Mouse (Mus musculus) kidney, adult 2 months (tissue): ENCODE measurements around the gene Zfp219. TPM values are rescaled to one million over a fixed set of nuclear protein-coding genes. Genes with fewer than 3 reads are reported as not detected.

Experiments
- DNase-seq: peaks from one replicate; pipeline ENCODE4 v3.0.0; 2021
- H3K27ac ChIP-seq: fragments of 200-500 bp; 2 replicates; pipeline ENCODE4 v1.5.1; 2012; ENCODE audit warnings: low read depth, low read length, control low read depth, inconsistent platforms; ENCODE audit not compliant: insufficient read depth
- H3K27me3 ChIP-seq: fragments of 200-500 bp; replicated peaks from 2 replicates; pipeline ENCODE4 v1.6.1; 2012; ENCODE audit warnings: mild to moderate bottlenecking, moderate library complexity, low read length, inconsistent platforms; ENCODE audit not compliant: control insufficient read depth, insufficient read depth
- H3K36me3 ChIP-seq: fragments of 200-500 bp; 2 replicates; pipeline ENCODE4 v1.6.1; 2012; ENCODE audit warnings: mild to moderate bottlenecking, moderate library complexity, low read length, inconsistent platforms; ENCODE audit not compliant: control insufficient read depth, insufficient read depth
- H3K4me1 ChIP-seq: fragments of 200-500 bp; 2 replicates; pipeline ENCODE4 v1.6.1; 2011; ENCODE audit warnings: low read length; ENCODE audit not compliant: control insufficient read depth, insufficient read depth
- H3K4me3 ChIP-seq: fragments of 200-500 bp; 2 replicates; pipeline ENCODE4 v1.5.1; 2011; ENCODE audit warnings: mild to moderate bottlenecking, low read depth, low read length, control low read depth; ENCODE audit not compliant: insufficient read depth
- CTCF ChIP-seq: fragments of 200-500 bp; conservative IDR thresholded peaks from 2 replicates; pipeline ENCODE4 v1.5.1; 2011; ENCODE audit warnings: low read depth, mild to moderate bottlenecking, control low read depth, low read length, moderate library complexity, mixed read lengths; ENCODE audit not compliant: insufficient read depth, insufficient read length
- POLR2A ChIP-seq: fragments of 200-500 bp; IDR thresholded peaks from one replicate; pipeline ENCODE4 v1.6.1; 2011; ENCODE audit warnings: low read depth, low read length, control low read depth
- WGBS: fragments of 180-500 bp; shearing (Covaris S2); methylation state at CpG from one replicate; pipeline ENCODE4 v1.1.7; 2018; 5-methylcytosine and 5-hydroxymethylcytosine counted together
- polyA plus RNA-seq: library from polyadenylated mRNA; depleted of rRNA; stranded (reverse); fragments of >200 nt; gene quantifications from 2 replicates; pipeline ENCODE4 v1.2.3, GENCODE M21; 2012

Zfp219 gene
- polyA plus RNA-seq, 1 experiment = 43.2 TPM

- TF ChIP-seq CTCF (no peak), POLR2A (no peak)
- 2% methylated on average over 23 of the region's 24 CpGs for WGBS
- DNase-seq = no peak
- no peaks in the 10 kb centered on the region for H3K36me3 ChIP-seq
- peak overlapping the region; percentile 59 for H3K4me3 ChIP-seq
- H3K27ac ChIP-seq = peak overlapping the region; percentile 84
- no peaks in the 10 kb centered on the region for H3K27me3 ChIP-seq
- H3K4me1 ChIP-seq = peaks cover 34% of the 10 kb centered on the region
Measured at GRCm38 (mm10) chr14:52013771-52014219, 6.7 kb downstream of the Zfp219 start.

- Histone ChIP-seq H3K36me3 (no peaks in the 10 kb centered on the region; the same call in 1 of the 2 replicates), H3K4me3 (no peak overlapping the region), H3K27ac (peak overlapping the region; percentile 84), H3K4me1 (peaks cover 29% of the 10 kb centered on the region), H3K27me3 (no peaks in the 10 kb centered on the region)
- DNase-seq = no peak
- WGBS = 67% methylated on average over 8 of the region's 8 CpGs
- no peak for TF ChIP-seq CTCF
- TF ChIP-seq POLR2A = no peak
Measured at GRCm38 (mm10) chr14:52013021-52013610, 7.4 kb downstream of the Zfp219 start.

GRCm38 (mm10) chr14:52012553-52012952 is 8.0 kb downstream of the Zfp219 start:
- Histone ChIP-seq H3K27me3 (no peaks in the 10 kb centered on the region), H3K36me3 (no peaks in the 10 kb centered on the region; the same call in 1 of the 2 replicates), H3K4me3 (no peak overlapping the region), H3K4me1 (peaks cover 29% of the 10 kb centered on the region), H3K27ac (no peak overlapping the region)
- TF ChIP-seq POLR2A (no peak), CTCF (no peak)
- no peak for DNase-seq
- WGBS = 82% methylated on average over 5 of the region's 5 CpGs

GRCm38 (mm10) chr14:52012085-52012484 is 8.4 kb downstream of the Zfp219 start:
- peaks cover 28% of the 10 kb centered on the region for H3K4me1 ChIP-seq
- WGBS = 61% methylated on average over 4 of the region's 4 CpGs
- H3K4me3 ChIP-seq = no peak overlapping the region
- H3K27me3 ChIP-seq = no peaks in the 10 kb centered on the region
- H3K36me3 ChIP-seq = no peaks in the 10 kb centered on the region; the same call in 1 of the 2 replicates
- H3K27ac ChIP-seq = no peak overlapping the region
- TF ChIP-seq CTCF = no peak
- no peak for TF ChIP-seq POLR2A
- no peak for DNase-seq

GRCm38 (mm10) chr14:52011683-52012082 is 8.8 kb downstream of the Zfp219 start:
- Histone ChIP-seq H3K4me1 (peaks cover 24% of the 10 kb centered on the region), H3K36me3 (no peaks in the 10 kb centered on the region; the same call in 1 of the 2 replicates), H3K27ac (no peak overlapping the region), H3K4me3 (no peak overlapping the region), H3K27me3 (no peaks in the 10 kb centered on the region)
- no peak for TF ChIP-seq POLR2A
- no peak for TF ChIP-seq CTCF
- WGBS = 64% methylated on average over 1 of the region's 1 CpGs
- DNase-seq = no peak

- peaks cover 14% of the 10 kb centered on the region for H3K4me1 ChIP-seq
- H3K27me3 ChIP-seq = no peaks in the 10 kb centered on the region
- WGBS = 19% methylated on average over 9 of the region's 9 CpGs
- no peaks in the 10 kb centered on the region; the same call in 1 of the 2 replicates for H3K36me3 ChIP-seq
- peak overlapping the region; percentile 57 for H3K27ac ChIP-seq
- 0 out of 2 replicates have a peak overlapping the region, but pooled peaks have one; percentile 10 for H3K4me3 ChIP-seq
- peak; percentile 88 for DNase-seq
- TF ChIP-seq CTCF = no peak
- TF ChIP-seq POLR2A = no peak
Measured at GRCm38 (mm10) chr14:52010446-52011111, 10.0 kb downstream of the Zfp219 start.

- Histone ChIP-seq H3K4me1 (peaks cover 12% of the 10 kb centered on the region), H3K36me3 (no peaks in the 10 kb centered on the region; the same call in 1 of the 2 replicates), H3K27ac (no peak overlapping the region), H3K4me3 (no peak overlapping the region), H3K27me3 (no peaks in the 10 kb centered on the region)
- no peak for DNase-seq
- no peak for TF ChIP-seq POLR2A
- TF ChIP-seq CTCF = no peak
- 81% methylated on average over 6 of the region's 6 CpGs for WGBS
Measured at GRCm38 (mm10) chr14:52009841-52010240, 10.7 kb downstream of the Zfp219 start.
